Mouse (Mus musculus): ENCODE results near the gene Olfr222. TPM values are rescaled to one million over a fixed set of nuclear protein-coding genes. Genes with fewer than 3 reads are reported as not detected.
"Not testable (repeated sequence)": the region's sequence is repeated elsewhere in the genome, so short reads cannot be mapped to it uniquely, and the experiment has no call there.

Olfr222 gene
- total RNA-seq (2021), result not detected

GRCm38 (mm10) chr11:59576135-59576534 lies at the start of gene Olfr222:
TSS of gene Olfr222 (minus strand) at chr11:59576235.
- DNase-seq, result not testable (repeated sequence)

GRCm38 (mm10) chr11:59624017-59624630 lies 48.1 kb upstream of the Olfr222 start:
- peak; percentile 75 for DNase-seq

- no peak for DNase-seq
These were observed 46.2 kb upstream of the Olfr222 start for GRCm38 (mm10) chr11:59622214-59622613.

- not testable (repeated sequence) for DNase-seq
These were observed 41.0 kb upstream of the Olfr222 start for GRCm38 (mm10) chr11:59616986-59617385.

- DNase-seq, result peak; percentile 62
These were observed 38.1 kb upstream of the Olfr222 start for GRCm38 (mm10) chr11:59614120-59614519.

- no peak for DNase-seq
These were observed 35.6 kb upstream of the Olfr222 start for GRCm38 (mm10) chr11:59611646-59612045.

GRCm38 (mm10) chr11:59602287-59602686 lies 26.3 kb upstream of the Olfr222 start:
- no peak for DNase-seq

GRCm38 (mm10) chr11:59600872-59601271 lies 24.8 kb upstream of the Olfr222 start:
- no peak for DNase-seq

GRCm38 (mm10) chr11:59599211-59599610 lies 23.2 kb upstream of the Olfr222 start:
- peak; percentile 10 for DNase-seq

- DNase-seq, result no peak
These were observed 20.9 kb upstream of the Olfr222 start for GRCm38 (mm10) chr11:59596950-59597349.

GRCm38 (mm10) chr11:59596091-59596490 lies 20.1 kb upstream of the Olfr222 start:
- DNase-seq, result no peak

GRCm38 (mm10) chr11:59593189-59593588 lies 17.2 kb upstream of the Olfr222 start, which contains the start of gene Olfr223:
TSS of gene Olfr223 (minus strand) at chr11:59593289.
- no peak for DNase-seq

- no peak for DNase-seq
These were observed 13.5 kb upstream of the Olfr222 start for GRCm38 (mm10) chr11:59589496-59589895.

- DNase-seq, result peak; percentile 49
These were observed 8.5 kb upstream of the Olfr222 start for GRCm38 (mm10) chr11:59584539-59584938.

GRCm38 (mm10) chr11:59575726-59576125 lies 309 bp downstream of the Olfr222 start:
- peak; percentile 22 for DNase-seq

GRCm38 (mm10) chr11:59569306-59569705 lies 6.7 kb downstream of the Olfr222 start:
- DNase-seq, result peak; percentile 15

GRCm38 (mm10) chr11:59562837-59563236 lies 13.2 kb downstream of the Olfr222 start:
- no peak for DNase-seq

- no peak for DNase-seq
These were observed 13.7 kb downstream of the Olfr222 start for GRCm38 (mm10) chr11:59562336-59562735.

GRCm38 (mm10) chr11:59560906-59561305 lies 15.1 kb downstream of the Olfr222 start:
- no peak for DNase-seq

GRCm38 (mm10) chr11:59554535-59554934 lies 21.5 kb downstream of the Olfr222 start:
- no peak for DNase-seq

- DNase-seq, result no peak
These were observed 21.9 kb downstream of the Olfr222 start for GRCm38 (mm10) chr11:59554127-59554526.

GRCm38 (mm10) chr11:59544005-59544404 lies 32.0 kb downstream of the Olfr222 start:
- no peak for DNase-seq

GRCm38 (mm10) chr11:59543376-59543775 lies 32.7 kb downstream of the Olfr222 start:
- DNase-seq, result no peak

- DNase-seq, result no peak
These were observed 33.6 kb downstream of the Olfr222 start for GRCm38 (mm10) chr11:59542442-59542841.

- no peak for DNase-seq
These were observed 34.7 kb downstream of the Olfr222 start, which contains the start of gene Nlrp3 for GRCm38 (mm10) chr11:59541324-59541723. TSS of gene Nlrp3 (plus strand) at chr11:59541568.
